Mouse (Mus musculus) embryonic facial prominence, embryonic 10.5 days (tissue): ENCODE data around the gene Tead2. TPM values are rescaled to one million over a fixed set of nuclear protein-coding genes. Genes with fewer than 3 reads are reported as not detected.
"Not testable (repeated sequence)": the region's sequence is repeated elsewhere in the genome, so short reads cannot be mapped to it uniquely, and the experiment has no call there.

ENCODE experiments used
- DNase-seq: peaks from one replicate; pipeline ENCODE4 v3.0.0-alpha.2; 2017; ENCODE audit warnings: low spot score
- H3K27ac ChIP-seq: fragments of 300-500 bp; sonication (generic); replicated peaks from 2 replicates; pipeline ENCODE4 v1.5.1; 2016; ENCODE audit warnings: mild to moderate bottlenecking
- H3K27me3 ChIP-seq: fragments of 300-500 bp; sonication (generic); replicated peaks from 2 replicates; pipeline ENCODE4 v1.6.1; 2016; ENCODE audit warnings: low read depth, mild to moderate bottlenecking; ENCODE audit not compliant: poor library complexity, severe bottlenecking
- H3K36me3 ChIP-seq: fragments of 300-500 bp; sonication (generic); replicated peaks from 2 replicates; pipeline ENCODE4 v1.6.1; 2016; ENCODE audit warnings: mild to moderate bottlenecking, moderate library complexity
- H3K4me1 ChIP-seq: fragments of 300-500 bp; sonication (generic); 2 replicates; pipeline ENCODE4 v1.6.1; 2016
- H3K4me3 ChIP-seq: fragments of 300-500 bp; sonication (generic); 2 replicates; pipeline ENCODE4 v1.5.1; 2016; ENCODE audit warnings: mild to moderate bottlenecking, moderate library complexity
- H3K9me3 ChIP-seq: fragments of 300-500 bp; sonication (generic); 2 replicates; pipeline ENCODE4 v1.6.1; 2016; ENCODE audit warnings: mild to moderate bottlenecking
- WGBS: fragments of 180-500 bp; shearing (Covaris S2); methylation state at CpG from one replicate; pipeline ENCODE4 v1.1.7; 2016; 5-methylcytosine and 5-hydroxymethylcytosine counted together
- polyA plus RNA-seq: library from polyadenylated mRNA; unstranded; fragments of >200 nt; fragmentation: Nextera tagmentation; extraction: Ambion mirVana; gene quantifications from 2 replicates; pipeline ENCODE4 v1.2.1, GENCODE M21; 2016

The Tead2 gene
- 394 and 421 TPM in 2 replicates for polyA plus RNA-seq

GRCm38 (mm10) chr7:45215673-45216441 is at the start of gene Tead2:
Tead2 (plus strand) TSS chr7:45215753.
- Histone ChIP-seq H3K9me3 (no peaks in the 10 kb centered on the region), H3K36me3 (peaks cover 41% of the 10 kb centered on the region), H3K27ac (peak within 1 kb of the TSS; percentile 99), H3K4me3 (peak within 1 kb of the TSS; percentile 84), H3K27me3 (peaks cover 32% of the 10 kb centered on the region), H3K4me1 (peaks cover 63% of the 10 kb centered on the region)
- DNase-seq: peak; percentile 90
- under 1% methylated on average over 55 of the region's 55 CpGs for WGBS

GRCm38 (mm10) chr7:45166950-45167401 is 48.6 kb upstream of the Tead2 start:
- Histone ChIP-seq H3K36me3 (no peaks in the 10 kb centered on the region), H3K4me1 (peaks cover 21% of the 10 kb centered on the region), H3K4me3 (no peak overlapping the region), H3K27ac (no peak overlapping the region), H3K27me3 (peaks cover 98% of the 10 kb centered on the region), H3K9me3 (peaks cover 30% of the 10 kb centered on the region)
- no peak for DNase-seq
- 27% methylated on average over 10 of the region's 10 CpGs for whole genome bisulfite sequencing

DNA sequence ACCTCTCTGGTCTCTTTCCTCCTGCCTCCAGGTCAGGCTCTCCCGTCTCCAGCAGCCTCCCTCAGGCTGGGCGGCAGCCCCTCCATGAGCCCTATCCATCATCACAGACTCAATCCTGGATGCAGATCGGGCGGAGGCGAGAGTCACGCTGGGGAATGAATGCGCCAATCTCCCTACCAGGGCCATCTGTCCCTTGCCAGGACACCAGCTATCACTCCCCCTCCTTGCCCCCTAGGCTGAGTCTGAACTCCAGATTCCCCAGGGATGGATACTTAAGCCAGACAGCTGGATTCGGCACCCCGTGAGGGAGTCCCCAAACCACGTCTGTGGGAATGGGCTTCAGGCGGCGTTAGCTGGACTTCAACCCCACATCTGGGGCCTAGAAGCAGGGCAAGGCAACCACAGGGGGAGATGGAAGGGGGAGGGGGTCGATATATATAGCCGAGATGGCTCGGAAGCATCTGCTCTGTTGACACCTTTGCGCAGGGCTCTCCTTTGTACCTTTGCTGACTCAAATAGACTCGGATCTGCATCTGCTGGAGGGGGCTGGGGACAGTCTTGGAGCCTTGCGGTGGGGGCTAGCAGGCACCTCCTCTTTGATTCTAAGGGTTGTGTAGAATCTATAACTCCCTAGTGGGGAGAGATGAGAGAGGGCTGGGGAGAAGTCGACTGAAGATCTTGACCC is 47.6 kb upstream of the Tead2 start:
- peak; percentile 28 for DNase-seq
- Histone ChIP-seq H3K9me3 (peaks cover 35% of the 10 kb centered on the region), H3K27me3 (peaks cover 100% of the 10 kb centered on the region), H3K36me3 (no peaks in the 10 kb centered on the region), H3K27ac (no peak overlapping the region), H3K4me3 (peak overlapping the region; percentile 25; the same call in 1 of the 2 replicates), H3K4me1 (peaks cover 14% of the 10 kb centered on the region)
- 3% methylated on average over 19 of the region's 19 CpGs for WGBS

DNA sequence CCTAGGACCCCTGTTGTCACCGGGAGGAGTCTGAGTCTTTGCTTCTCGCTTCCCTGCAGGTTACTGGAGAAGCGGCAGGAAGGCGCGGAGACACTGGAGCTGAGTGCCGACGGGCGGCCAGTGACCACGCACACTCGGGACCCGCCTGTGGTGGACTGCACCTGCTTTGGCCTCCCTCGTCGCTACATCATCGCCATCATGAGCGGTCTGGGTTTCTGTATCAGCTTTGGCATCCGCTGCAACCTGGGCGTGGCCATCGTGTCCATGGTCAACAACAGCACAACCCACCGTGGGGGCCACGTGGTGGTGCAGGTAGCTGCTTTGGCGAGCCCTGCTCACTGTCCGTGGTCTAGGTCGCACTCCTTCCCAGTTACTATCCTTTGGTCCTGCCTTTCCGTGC is 46.9 kb upstream of the Tead2 start:
- H3K27ac ChIP-seq: no peak overlapping the region
- peaks cover 99% of the 10 kb centered on the region for H3K27me3 ChIP-seq
- H3K36me3 ChIP-seq: no peaks in the 10 kb centered on the region
- H3K4me1 ChIP-seq: peaks cover 14% of the 10 kb centered on the region
- 4% methylated on average over 24 of the region's 24 CpGs for WGBS
- peak overlapping the region; percentile 23; the same call in 1 of the 2 replicates for H3K4me3 ChIP-seq
- DNase-seq: no peak
- H3K9me3 ChIP-seq: peaks cover 36% of the 10 kb centered on the region

GRCm38 (mm10) chr7:45169495-45169894 is 46.1 kb upstream of the Tead2 start:
- Histone ChIP-seq H3K9me3 (peaks cover 36% of the 10 kb centered on the region), H3K4me3 (no peak overlapping the region), H3K27me3 (peaks cover 99% of the 10 kb centered on the region), H3K27ac (no peak overlapping the region), H3K36me3 (no peaks in the 10 kb centered on the region), H3K4me1 (peaks cover 9% of the 10 kb centered on the region)
- DNase-seq: no peak
- 94% methylated on average over 3 of the region's 3 CpGs for WGBS

GRCm38 (mm10) chr7:45172974-45173373 is 42.6 kb upstream of the Tead2 start:
- no peak overlapping the region for H3K27ac ChIP-seq

GRCm38 (mm10) chr7:45173772-45174171 is 41.8 kb upstream of the Tead2 start:
- peaks cover 99% of the 10 kb centered on the region for H3K27me3 ChIP-seq
- WGBS: 50% methylated on average over 1 of the region's 1 CpGs
- not testable (repeated sequence) for H3K36me3 ChIP-seq, H3K4me3 ChIP-seq, H3K27ac ChIP-seq, DNase-seq
- peaks cover 35% of the 10 kb centered on the region for H3K9me3 ChIP-seq
- H3K4me1 ChIP-seq: peaks cover 24% of the 10 kb centered on the region

More at GRCm38 (mm10) chr7:45172974-45173373, 42.6 kb upstream of the Tead2 start:
- peaks cover 28% of the 10 kb centered on the region for H3K4me1 ChIP-seq
- no peak for DNase-seq
- H3K27me3 ChIP-seq: peaks cover 99% of the 10 kb centered on the region
- 55% methylated on average over 7 of the region's 7 CpGs for WGBS
- H3K36me3 ChIP-seq: no peaks in the 10 kb centered on the region
- H3K4me3 ChIP-seq: 0 out of 2 replicates have a peak overlapping the region, but pooled peaks have one; percentile 5
- H3K9me3 ChIP-seq: peaks cover 36% of the 10 kb centered on the region

DNA sequence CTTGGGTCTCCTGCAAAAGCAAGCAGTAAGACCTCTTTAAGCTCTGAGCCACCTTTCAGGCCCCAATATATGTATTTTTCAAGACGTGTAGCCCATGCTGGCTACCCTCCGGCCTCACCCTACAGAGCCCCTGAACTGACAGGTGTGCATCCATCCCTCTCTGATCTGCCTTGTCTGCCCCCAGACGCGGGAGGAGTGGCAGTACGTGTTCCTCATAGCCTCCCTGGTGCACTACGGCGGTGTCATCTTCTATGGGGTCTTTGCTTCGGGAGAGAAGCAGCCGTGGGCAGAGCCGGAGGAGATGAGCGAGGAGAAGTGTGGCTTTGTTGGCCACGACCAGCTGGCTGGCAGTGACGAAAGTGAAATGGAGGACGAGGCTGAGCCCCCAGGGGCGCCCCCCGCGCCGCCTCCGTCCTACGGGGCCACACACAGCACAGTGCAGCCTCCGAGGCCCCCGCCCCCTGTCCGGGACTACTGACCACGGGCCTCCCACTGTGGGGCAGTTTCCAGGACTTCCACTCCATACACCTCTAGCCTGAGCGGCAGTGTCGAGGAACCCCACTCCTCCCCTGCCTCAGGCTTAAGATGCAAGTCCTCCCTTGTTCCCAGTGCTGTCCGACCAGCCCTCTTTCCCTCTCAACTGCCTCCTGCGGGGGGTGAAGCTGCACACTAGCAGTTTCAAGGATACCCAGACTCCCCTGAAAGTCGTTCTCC is 40.8 kb upstream of the Tead2 start:
- peak overlapping the region; percentile 43 for H3K4me3 ChIP-seq
- H3K36me3 ChIP-seq: no peaks in the 10 kb centered on the region
- peaks cover 25% of the 10 kb centered on the region for H3K9me3 ChIP-seq
- no peak for DNase-seq
- no peak overlapping the region for H3K27ac ChIP-seq
- WGBS: 3% methylated on average over 29 of the region's 29 CpGs
- H3K4me1 ChIP-seq: peaks cover 24% of the 10 kb centered on the region
- H3K27me3 ChIP-seq: peaks cover 99% of the 10 kb centered on the region

DNA sequence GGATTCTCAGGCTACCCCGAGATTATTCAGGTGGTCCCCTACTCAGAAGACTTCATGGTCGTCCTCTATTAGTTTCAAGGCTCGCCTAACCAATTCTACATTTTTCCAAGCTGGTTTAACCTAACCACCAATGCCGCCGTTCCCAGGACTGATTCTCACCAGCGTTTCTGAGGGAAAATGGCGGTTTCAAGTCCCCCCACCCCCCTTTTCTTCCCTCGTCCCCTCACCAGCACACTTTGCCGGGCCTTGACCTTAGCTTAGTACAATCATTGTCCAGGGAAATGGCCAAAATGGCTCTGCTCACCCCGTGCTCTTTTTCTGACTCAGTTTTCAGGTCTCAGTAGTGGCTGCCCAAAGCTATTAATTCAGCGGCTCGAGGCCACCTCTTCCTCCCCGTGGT is 40.2 kb upstream of the Tead2 start:
- H3K27ac ChIP-seq: no peak overlapping the region
- H3K36me3 ChIP-seq: no peaks in the 10 kb centered on the region
- WGBS: 2% methylated on average over 13 of the region's 13 CpGs
- peaks cover 24% of the 10 kb centered on the region for H3K4me1 ChIP-seq
- H3K4me3 ChIP-seq: peak overlapping the region; percentile 43; the same call in 1 of the 2 replicates
- peaks cover 18% of the 10 kb centered on the region for H3K9me3 ChIP-seq
- no peak for DNase-seq
- H3K27me3 ChIP-seq: peaks cover 99% of the 10 kb centered on the region

DNA sequence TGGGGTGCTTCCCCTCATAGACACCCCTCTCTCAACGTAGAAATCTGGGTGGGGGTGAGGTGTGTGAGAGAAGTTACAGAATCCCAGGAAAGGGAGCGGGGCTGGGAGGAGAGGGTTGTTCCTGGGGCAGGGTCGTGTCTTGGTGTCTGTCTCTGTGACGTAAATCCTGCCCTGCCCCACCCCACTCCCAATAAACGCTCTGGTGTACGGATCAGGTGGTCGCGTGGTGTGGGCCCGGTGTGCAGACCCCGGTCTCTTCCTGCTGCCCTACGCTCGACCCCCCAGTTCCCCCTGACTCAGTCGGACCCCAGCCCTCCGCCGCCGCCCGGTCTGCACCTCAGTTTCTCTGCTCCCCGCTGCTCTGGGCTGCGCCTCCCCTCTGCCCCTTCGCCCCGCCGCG is 39.6 kb upstream of the Tead2 start:
- no peak for DNase-seq
- Histone ChIP-seq H3K27ac (no peak overlapping the region), H3K27me3 (peaks cover 99% of the 10 kb centered on the region), H3K4me3 (peak overlapping the region; percentile 37), H3K9me3 (peaks cover 14% of the 10 kb centered on the region), H3K4me1 (peaks cover 25% of the 10 kb centered on the region), H3K36me3 (no peaks in the 10 kb centered on the region)
- WGBS: 2% methylated on average over 23 of the region's 23 CpGs

GRCm38 (mm10) chr7:45176356-45176755 is 39.2 kb upstream of the Tead2 start:
- peak overlapping the region; percentile 37 for H3K4me3 ChIP-seq
- H3K36me3 ChIP-seq: no peaks in the 10 kb centered on the region

GRCm38 (mm10) chr7:45178550-45178949 is 37.0 kb upstream of the Tead2 start:
- Histone ChIP-seq H3K27me3 (peaks cover 99% of the 10 kb centered on the region), H3K9me3 (no peaks in the 10 kb centered on the region), H3K4me3 (no peak overlapping the region), H3K4me1 (peaks cover 45% of the 10 kb centered on the region), H3K36me3 (no peaks in the 10 kb centered on the region), H3K27ac (no peak overlapping the region)
- no peak for DNase-seq
- WGBS: 23% methylated on average over 7 of the region's 7 CpGs

More at GRCm38 (mm10) chr7:45176356-45176755, 39.2 kb upstream of the Tead2 start:
- H3K27ac ChIP-seq: no peak overlapping the region
- peaks cover 30% of the 10 kb centered on the region for H3K4me1 ChIP-seq
- H3K27me3 ChIP-seq: peaks cover 99% of the 10 kb centered on the region
- no peak for DNase-seq
- peaks cover 11% of the 10 kb centered on the region; the same call in 1 of the 2 replicates for H3K9me3 ChIP-seq
- 3% methylated on average over 31 of the region's 31 CpGs for WGBS
